Mouse (Mus musculus) left cerebral cortex, postnatal 36 days (tissue): ENCODE results near the gene Dnajc12. TPM values are rescaled to one million over a fixed set of nuclear protein-coding genes. Genes with fewer than 3 reads are reported as not detected.
"Not testable (repeated sequence)": the region's sequence is repeated elsewhere in the genome, so short reads cannot be mapped to it uniquely, and the experiment has no call there.

Source experiments
- DNase-seq, 2 experiments: peaks; one replicate each; pipeline ENCODE4 v3.0.0; 2021 to 2022; ENCODE audit warnings: low spot score in 2 of 2, mixed read lengths in 1 of 2
- intact Hi-C: fragments of 180-260 bp; cut with DNase I; formaldehyde crosslinking; loops from one replicate; pipeline ENCODE4 v1.15.1; 2025
- total RNA-seq, 2 experiments: library from RNA; stranded (reverse); gene quantifications; 2 replicates each; pipeline ENCODE4 v1.2.3; 2021

Gene Dnajc12
- total RNA-seq = 10 to 100 TPM; 21.7 to 22.0 TPM

GRCm38 (mm10) chr10:63382372-63383279 lies at the start of gene Dnajc12:
Gene Dnajc12 (plus strand): TSS chr10:63382443.
- DNase-seq = peak; percentile 71 to 73
- intact Hi-C loops = loop anchor here (5.0 to 10.0 kb wide), 3 partner anchors 45 to 230 kb away; partner anchors contain the start of gene Herc4

GRCm38 (mm10) chr10:63336901-63337300 lies 45.3 kb upstream of the Dnajc12 start:
- DNase-seq = no peak
- intact Hi-C loops = loop anchor here (5.0 kb wide), 1 partner anchor 45 kb away; the partner anchor contains the start of genes Dnajc12 and Sirt1

GRCm38 (mm10) chr10:63337326-63337725 lies 44.9 kb upstream of the Dnajc12 start:
- intact Hi-C loops = loop anchor here (5.0 kb wide), 1 partner anchor 45 kb away; the partner anchor contains the start of genes Dnajc12 and Sirt1
- DNase-seq = no peak

GRCm38 (mm10) chr10:63337951-63338836 lies 44.0 kb upstream of the Dnajc12 start:
- intact Hi-C loops = loop anchor here (5.0 kb wide), 1 partner anchor 44 kb away; the partner anchor contains the start of genes Dnajc12 and Sirt1

GRCm38 (mm10) chr10:63338914-63339643 lies 43.2 kb upstream of the Dnajc12 start:
- peak; percentile 80 to 87 for DNase-seq
- intact Hi-C loops = loop anchor here (5.0 kb wide), 1 partner anchor 43 kb away; the partner anchor contains the start of genes Dnajc12 and Sirt1

More at GRCm38 (mm10) chr10:63337951-63338836, 44.0 kb upstream of the Dnajc12 start:
- DNase-seq = peak in 1 of 2 experiments; percentile 46

- intact Hi-C loops = no loop called here
- no peak for DNase-seq
Measured at GRCm38 (mm10) chr10:63341351-63341750, 40.9 kb upstream of the Dnajc12 start.

GRCm38 (mm10) chr10:63344751-63345150 lies 37.5 kb upstream of the Dnajc12 start:
- DNase-seq = no peak
- intact Hi-C loops = no loop called here

GRCm38 (mm10) chr10:63348291-63348690 lies 34.0 kb upstream of the Dnajc12 start:
- DNase-seq = no peak
- intact Hi-C loops = no loop called here

GRCm38 (mm10) chr10:63350666-63351065 lies 31.6 kb upstream of the Dnajc12 start:
- DNase-seq = no peak
- intact Hi-C loops = no loop called here

- DNase-seq, intact Hi-C loops: not testable (repeated sequence)
Measured at GRCm38 (mm10) chr10:63351099-63351498, 31.1 kb upstream of the Dnajc12 start.

GRCm38 (mm10) chr10:63352111-63352510 lies 30.1 kb upstream of the Dnajc12 start:
- peak; percentile 22 to 30 for DNase-seq
- intact Hi-C loops = no loop called here

- no peak for DNase-seq
- intact Hi-C loops = no loop called here
Measured at GRCm38 (mm10) chr10:63360502-63360901, 21.7 kb upstream of the Dnajc12 start.

GRCm38 (mm10) chr10:63365918-63366455 lies 16.3 kb upstream of the Dnajc12 start:
- intact Hi-C loops = no loop called here
- no peak for DNase-seq

GRCm38 (mm10) chr10:63367386-63367785 lies 14.9 kb upstream of the Dnajc12 start:
- DNase-seq = no peak
- intact Hi-C loops = no loop called here

- no peak for DNase-seq
- intact Hi-C loops = no loop called here
Measured at GRCm38 (mm10) chr10:63368041-63368440, 14.2 kb upstream of the Dnajc12 start.

- intact Hi-C loops = loop anchor here (5.0 kb wide), 1 partner anchor 54 kb away; no protein-coding TSS in a partner anchor
- DNase-seq = no peak
Measured at GRCm38 (mm10) chr10:63376303-63376702, 5.9 kb upstream of the Dnajc12 start.

- intact Hi-C loops = loop anchor here (5.0 kb wide), 1 partner anchor 55 kb away; no protein-coding TSS in a partner anchor
- DNase-seq = peak; percentile 40 to 60
Measured at GRCm38 (mm10) chr10:63377468-63377867, 4.8 kb upstream of the Dnajc12 start.

GRCm38 (mm10) chr10:63378948-63379680 lies 3.1 kb upstream of the Dnajc12 start:
- DNase-seq = no peak
- intact Hi-C loops = loop anchor here (5.0 kb wide), 1 partner anchor 57 kb away; no protein-coding TSS in a partner anchor
